Mouse (Mus musculus): Measurements from ENCODE around the gene Olfr68. TPM values are rescaled to one million over a fixed set of nuclear protein-coding genes. Genes with fewer than 3 reads are reported as not detected.
"Not testable (repeated sequence)": the region's sequence is repeated elsewhere in the genome, so short reads cannot be mapped to it uniquely, and the experiment has no call there.

Gene Olfr68
- total RNA-seq, 2 experiments from 2014 or later, result not detected

DNA sequence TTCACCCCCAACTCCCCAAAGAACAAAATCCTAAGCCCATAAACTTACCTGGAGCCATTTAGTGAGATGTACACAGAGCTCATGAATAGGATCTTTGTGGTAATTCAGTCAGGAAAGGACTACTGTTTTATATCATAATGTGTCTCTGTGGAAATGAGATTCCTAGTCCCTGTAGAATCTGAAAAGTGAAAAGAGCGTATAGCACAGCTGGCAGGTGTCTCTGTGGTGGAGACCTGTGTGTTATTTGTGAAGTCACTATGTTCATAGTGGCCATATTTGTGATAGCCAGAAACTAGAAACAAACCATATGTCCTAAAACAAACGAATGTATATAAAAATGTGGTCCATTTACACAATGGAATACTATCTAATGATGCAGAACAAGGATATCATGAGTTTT lies 8.0 kb downstream of the Olfr68 start, which contains the start of gene Olfr69:
Gene Olfr69, minus strand, starts transcription at position 101 of the 400 bp plus-strand sequence.
- DNase-seq (ENCODE audit: low spot score in 2 of 2), result no peak

DNA sequence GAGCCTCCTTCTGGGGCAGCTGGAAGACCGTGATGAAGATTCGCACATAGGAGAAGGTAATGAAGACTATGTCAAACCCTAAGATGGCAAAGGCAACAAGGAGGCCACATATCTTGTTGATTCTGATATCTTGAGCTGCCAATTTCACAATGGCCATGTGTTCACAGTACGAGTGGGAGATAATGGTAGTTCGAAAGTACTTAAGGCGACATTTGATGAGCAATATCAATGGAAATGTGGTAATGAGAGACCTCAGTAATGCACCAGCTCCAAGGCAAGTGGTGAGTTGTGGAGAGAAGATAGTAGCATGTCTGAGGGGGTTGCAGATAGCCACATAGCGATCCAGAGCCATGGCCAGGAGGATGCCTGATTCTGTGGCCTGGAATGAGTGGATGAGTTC lies 11.8 kb downstream of the Olfr68 start:
- not testable (repeated sequence) for DNase-seq (ENCODE audit: low spot score in 2 of 2)

DNA sequence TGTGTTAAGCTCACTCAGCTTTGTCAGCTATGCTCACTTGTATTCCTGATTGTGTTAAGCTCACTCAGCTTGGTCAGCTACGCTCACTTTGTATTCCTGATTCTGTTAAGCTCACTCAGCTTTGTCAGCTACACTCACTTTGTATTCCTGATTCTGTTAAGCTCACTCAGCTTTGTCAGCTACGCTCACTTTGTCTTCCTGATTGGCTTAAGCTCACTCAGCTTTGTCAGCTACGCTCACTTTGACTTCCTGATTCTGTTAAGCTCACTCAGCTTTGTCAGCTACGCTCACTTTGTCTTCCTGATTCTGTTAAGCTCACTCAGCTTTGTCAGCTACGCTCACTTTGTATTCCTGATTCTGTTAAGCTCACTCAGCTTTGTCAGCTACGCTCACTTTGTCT lies 17.3 kb downstream of the Olfr68 start:
- not testable (repeated sequence) for DNase-seq (ENCODE audit: low spot score in 2 of 2)

DNA sequence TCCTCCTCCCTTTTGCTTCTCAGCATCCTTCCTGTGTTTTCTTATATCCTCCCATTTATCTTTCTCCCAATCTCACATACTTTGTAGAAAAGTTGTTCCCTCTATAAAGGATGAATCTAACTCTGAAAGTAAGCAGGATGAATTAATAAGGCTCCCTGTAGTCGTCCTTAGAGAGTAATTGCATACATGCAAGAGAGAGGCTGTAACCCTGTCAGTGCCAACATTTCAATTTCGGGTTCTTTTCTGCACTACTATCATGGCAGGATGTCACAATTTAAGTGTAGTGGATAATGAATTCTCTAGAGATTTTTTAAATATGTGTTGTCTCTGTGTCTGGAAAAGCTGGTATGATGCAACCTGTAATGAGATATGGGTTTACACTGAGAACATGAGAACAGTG lies 22.3 kb downstream of the Olfr68 start, which contains the start of gene Olfr630:
Gene Olfr630, minus strand, starts transcription at position 101 of the 400 bp plus-strand sequence.
- DNase-seq (ENCODE audit: low spot score in 2 of 2), result no peak

DNA sequence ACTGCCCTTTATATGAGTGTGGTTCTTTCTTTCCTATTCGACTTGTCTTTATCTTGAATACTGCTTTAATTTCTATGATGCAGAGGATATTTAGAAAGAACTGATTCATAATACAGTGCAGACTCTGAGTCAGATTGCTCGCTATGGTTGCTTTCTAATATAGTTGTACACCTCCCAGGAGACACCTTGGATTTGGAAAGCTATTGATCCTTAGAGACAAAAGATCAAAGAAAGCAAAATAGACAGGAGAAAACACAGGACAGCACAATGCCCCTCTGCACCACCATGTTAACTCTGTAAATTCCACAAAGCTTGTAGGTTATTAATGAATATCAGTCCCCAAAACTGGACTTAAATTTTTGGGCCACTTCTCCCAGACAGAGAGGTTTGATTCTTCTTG lies 34.7 kb downstream of the Olfr68 start, which contains the start of gene Olfr629:
Gene Olfr629, minus strand, starts transcription at position 101 of the 400 bp plus-strand sequence.
- DNase-seq (ENCODE audit: low spot score in 2 of 2), result no peak

DNA sequence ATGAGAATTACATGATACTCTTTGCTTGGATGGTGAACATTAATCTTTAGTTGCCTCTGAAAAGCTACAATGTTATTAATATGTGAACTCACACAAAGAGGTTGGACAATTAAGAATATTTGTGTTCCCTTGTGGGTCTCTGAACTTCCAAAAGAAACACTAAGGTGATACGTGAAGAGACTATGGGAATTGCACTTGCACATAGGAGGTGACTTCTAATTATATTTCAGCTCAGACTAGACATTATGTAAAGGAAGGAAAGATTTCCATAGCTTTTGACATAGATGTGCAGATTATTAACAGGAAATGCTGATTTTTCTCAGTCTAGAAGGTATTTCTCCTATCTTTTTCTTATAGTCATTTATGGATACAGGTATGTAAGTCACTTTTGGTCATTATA lies 49.4 kb downstream of the Olfr68 start, which contains the start of gene Olfr628:
Gene Olfr628, plus strand, starts transcription at position 301 of the 400 bp plus-strand sequence.
- no peak for DNase-seq (ENCODE audit: low spot score in 2 of 2)

Other genes starting within 250 kb of the Olfr68 start
- not detected for gene Olfr612, start 237.0 kb downstream of the Olfr68 start, total RNA-seq (2021)
- not detected for gene Olfr613, start 231.6 kb downstream of the Olfr68 start, total RNA-seq (2021)
- not detected for gene Olfr615, start 223.6 kb downstream of the Olfr68 start, total RNA-seq (2021)
- not detected for gene Olfr616, start 210.6 kb downstream of the Olfr68 start, total RNA-seq (2021)
- gene Olfr617, start 206.6 kb downstream of the Olfr68 start, total RNA-seq (2021), result not detected
- not detected for gene Olfr618, start 189.6 kb downstream of the Olfr68 start, total RNA-seq (2021)
- gene Olfr619, start 179.1 kb downstream of the Olfr68 start, total RNA-seq (2021), result not detected
- gene Olfr620, start 167.2 kb downstream of the Olfr68 start, total RNA-seq (2021), result not detected
- gene Olfr622, start 137.0 kb downstream of the Olfr68 start, total RNA-seq (2021), result not detected
- not detected for gene Olfr623, start 116.0 kb downstream of the Olfr68 start, total RNA-seq (2021)
- under 1 TPM in 1 of 2 experiments, not detected in 1; 0.07 TPM for gene Olfr624, start 108.5 kb downstream of the Olfr68 start, total RNA-seq (2021)
- not detected for gene Olfr625-ps1, start 97.0 kb downstream of the Olfr68 start, total RNA-seq (2021)
- gene Olfr243, start 65.0 kb downstream of the Olfr68 start, total RNA-seq (2021), result not detected
- gene Olfr628, start 49.3 kb downstream of the Olfr68 start, total RNA-seq (2021), result not detected
- not detected for gene Olfr629, start 34.8 kb downstream of the Olfr68 start, total RNA-seq (2021)
- not detected for gene Olfr630, start 22.4 kb downstream of the Olfr68 start, total RNA-seq (2021)
- gene Olfr69, start 8.1 kb downstream of the Olfr68 start, total RNA-seq (2021), result not detected
- not detected for gene Olfr67, start 12.1 kb upstream of the Olfr68 start, total RNA-seq (2021)
- gene Hbb-bt, start 34.3 kb upstream of the Olfr68 start, total RNA-seq (2021), result 10 to 100 TPM; 58.3 to 79.4 TPM
- gene Hbb-bs, start 48.4 kb upstream of the Olfr68 start, total RNA-seq (2021), result 100 to 1,000 TPM; 565 to 654 TPM
- gene Hbb-bh2, start 60.8 kb upstream of the Olfr68 start, total RNA-seq (2021), result not detected
- not detected for gene Hbb-bh1, start 63.5 kb upstream of the Olfr68 start, total RNA-seq (2021)
- not detected for gene Hbb-y, start 73.5 kb upstream of the Olfr68 start, total RNA-seq (2021)
- not detected for gene Olfr66, start 106.6 kb upstream of the Olfr68 start, total RNA-seq (2021)
- gene Olfr64, start 114.8 kb upstream of the Olfr68 start, total RNA-seq (2021), result not detected
- gene Olfr65, start 123.8 kb upstream of the Olfr68 start, total RNA-seq (2021), result not detected
- not detected for gene Olfr631, start 149.1 kb upstream of the Olfr68 start, total RNA-seq (2021)
- not detected for gene Olfr632, start 154.6 kb upstream of the Olfr68 start, total RNA-seq (2021)
- gene Olfr633, start 164.7 kb upstream of the Olfr68 start, total RNA-seq (2021), result not detected
- under 1 TPM; 0.07 to 0.09 TPM for gene Olfr635, start 191.5 kb upstream of the Olfr68 start, total RNA-seq (2021)
- not detected for gene Olfr638, start 219.0 kb upstream of the Olfr68 start, total RNA-seq (2021)
- gene Olfr639, start 237.6 kb upstream of the Olfr68 start, total RNA-seq (2021), result under 1 TPM; 0.07 to 0.19 TPM
- gene Olfr640, start 245.9 kb upstream of the Olfr68 start, total RNA-seq (2021), result not detected

Data from layer of hippocampus, postnatal 14 days (tissue).